Mouse (Mus musculus) ES-Bruce4 (cell line): ENCODE measurements at regions not wholly inside any gene's neighbourhood (a gene's known extent, or its start where the extent isn't known, plus 50 kb on each side); places are given as distances from the start of the nearest gene placed in this dataset.

Source experiments
- CTCF ChIP-seq: IDR thresholded peaks from one replicate; pipeline ENCODE4 v1.8.1; 2011; ENCODE audit warnings: low read depth, low read length
- EP300 ChIP-seq: IDR thresholded peaks from 2 replicates; pipeline ENCODE4 v1.6.1; 2011; ENCODE audit warnings: low read depth, low read length; ENCODE audit not compliant: insufficient read depth
- POLR2A ChIP-seq: IDR thresholded peaks from one replicate; pipeline ENCODE4 v1.8.1; 2011; ENCODE audit warnings: low read length; ENCODE audit not compliant: insufficient read depth

DNA sequence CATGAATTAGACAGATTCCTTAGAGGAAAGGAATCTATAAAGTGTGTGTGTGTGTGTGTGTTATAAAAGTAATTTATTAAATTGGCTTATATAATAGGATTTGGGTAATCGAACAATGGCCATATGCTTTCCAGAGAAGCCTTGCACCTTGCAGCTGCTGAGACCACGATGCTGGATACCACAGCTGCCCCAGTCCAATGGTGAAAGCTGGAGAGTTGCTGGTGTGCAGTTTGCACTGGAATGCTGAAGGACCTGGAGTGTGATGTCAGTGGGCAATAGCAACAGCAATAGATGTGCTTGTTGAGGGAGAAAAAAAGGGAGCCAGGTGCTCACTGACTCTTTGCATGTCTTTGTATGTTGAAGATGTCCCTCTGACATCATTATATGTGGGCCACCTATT, 207.3 kb downstream of the Gm5426 start:
- TF ChIP-seq CTCF (no peak), POLR2A (no peak), EP300 (no peak)
